Mouse (Mus musculus): Measurements from ENCODE around the gene Rpl32. TPM values are rescaled to one million over a fixed set of nuclear protein-coding genes. Genes with fewer than 3 reads are reported as not detected.

Rpl32 gene
- polyA plus RNA-seq, 1 experiment from 2014 or later, result 2,428 TPM

DNA sequence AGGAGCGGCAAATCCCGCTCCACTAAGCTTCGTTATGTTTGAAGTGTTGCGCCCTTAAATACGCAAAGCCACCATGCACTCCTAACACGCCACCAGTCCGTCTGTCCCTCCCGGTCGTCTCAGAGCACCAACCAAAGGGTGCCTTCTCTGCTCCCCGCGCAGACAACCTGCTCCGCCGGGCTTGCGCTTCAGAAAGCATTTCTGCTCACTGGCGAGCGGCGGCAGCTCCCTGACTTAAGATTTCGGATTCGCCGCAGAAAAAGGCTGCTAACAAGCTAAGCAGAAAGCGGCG, 405 bp downstream of the Rpl32 start:
- Histone ChIP-seq H3K27me3 (replicated peaks) (no peaks in the 10 kb centered on the region), H3K4me3 (replicated peaks) (peak overlapping the region; percentile 93), H3K4me1 (replicated peaks) (peaks cover 20% of the 10 kb centered on the region), H3K27ac (peak overlapping the region; percentile 96), H3K9me3 (no peaks in the 10 kb centered on the region), H3K9ac (peak overlapping the region; percentile 98), H3K4me2 (replicated peaks) (peak overlapping the region; percentile 75), H3K36me3 (peaks cover 22% of the 10 kb centered on the region)
- ATAC-seq, result no peak
- under 1% methylated on average over 22 of the region's 22 CpGs for WGBS

DNA sequence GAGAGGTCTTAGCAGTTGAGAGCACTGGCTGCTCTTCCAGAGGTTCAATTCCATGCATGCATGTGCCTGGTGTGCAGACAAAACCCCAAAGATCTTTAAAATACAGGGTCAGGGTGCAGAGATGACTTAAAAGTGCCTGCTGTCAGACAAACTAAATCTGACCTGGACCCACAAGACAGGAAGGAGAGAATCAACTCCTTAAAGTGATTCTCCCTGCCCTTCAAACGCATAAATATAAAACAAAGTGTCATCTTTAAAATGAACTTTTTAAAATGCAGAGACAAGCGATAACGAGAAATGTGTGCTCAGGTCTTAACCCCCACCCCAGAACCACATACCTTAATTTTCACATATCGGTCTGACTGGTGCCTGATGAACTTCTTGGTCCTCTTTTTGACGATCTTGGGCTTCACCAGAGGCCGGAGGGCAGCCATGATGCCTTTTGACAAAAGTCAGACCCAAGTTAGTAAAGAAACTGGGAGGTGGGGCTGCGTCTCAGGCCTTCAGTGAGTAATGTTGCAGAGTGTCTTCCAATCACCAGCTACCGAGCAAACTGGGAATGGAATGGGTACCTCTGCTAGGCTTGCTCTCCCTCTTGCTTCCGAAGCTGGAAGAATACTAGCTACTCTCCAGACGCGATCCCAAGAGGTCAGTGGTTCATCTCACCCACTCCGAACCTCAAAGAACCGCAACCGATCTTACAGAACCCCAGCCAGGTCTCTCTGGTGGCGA, 917 bp downstream of the Rpl32 start:
- H3K4me2 ChIP-seq (replicated peaks), result peak overlapping the region; percentile 75
- ATAC-seq, result no peak
- 3% methylated on average over 15 of the region's 15 CpGs for WGBS
- H3K27me3 ChIP-seq (replicated peaks), result no peaks in the 10 kb centered on the region
- no peaks in the 10 kb centered on the region for H3K9me3 ChIP-seq
- H3K36me3 ChIP-seq, result peaks cover 22% of the 10 kb centered on the region
- peak overlapping the region; percentile 98 for H3K9ac ChIP-seq
- H3K27ac ChIP-seq, result peak overlapping the region; percentile 96
- H3K4me1 ChIP-seq (replicated peaks), result peaks cover 20% of the 10 kb centered on the region
- H3K4me3 ChIP-seq (replicated peaks), result peak overlapping the region; percentile 93

DNA sequence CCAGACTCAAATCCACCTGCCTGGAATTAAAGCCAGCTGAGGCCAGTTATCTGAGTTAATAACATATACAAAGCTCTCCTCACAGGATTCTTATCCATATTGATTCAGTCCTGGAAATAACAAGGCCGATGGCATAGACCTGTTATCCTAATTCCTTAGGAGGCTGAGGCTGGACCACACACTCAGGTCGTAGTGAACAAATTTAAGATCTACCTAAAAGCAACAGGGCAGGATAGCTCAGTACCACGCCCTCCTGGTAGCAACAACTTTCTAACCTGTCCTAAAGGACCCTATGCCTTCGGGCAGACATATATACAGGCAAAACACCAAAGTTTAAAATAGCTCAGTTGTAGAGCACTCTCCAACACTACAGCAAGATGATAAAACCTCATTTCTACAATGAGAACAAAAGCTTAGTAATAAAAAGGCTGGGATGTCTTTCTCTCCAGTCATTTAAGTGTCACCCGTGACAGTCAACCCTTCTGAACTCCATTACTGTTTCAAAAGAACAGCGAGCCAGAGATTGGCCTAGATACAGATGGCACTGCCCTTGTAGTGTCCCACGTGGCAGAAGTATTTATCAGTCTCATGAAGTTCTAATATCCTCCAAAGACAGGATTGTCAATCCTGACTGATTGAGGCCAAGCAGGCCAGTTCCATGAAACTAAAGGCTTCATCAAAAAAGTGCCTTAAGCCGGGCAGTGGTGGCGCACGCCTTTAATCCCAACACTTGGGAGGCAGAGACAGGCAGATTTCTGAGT, 3.9 kb downstream of the Rpl32 start:
- 68% methylated on average over 10 of the region's 10 CpGs for WGBS
- Histone ChIP-seq H3K36me3 (peaks cover 36% of the 10 kb centered on the region), H3K4me2 (replicated peaks) (no peak overlapping the region), H3K4me1 (replicated peaks) (peaks cover 20% of the 10 kb centered on the region), H3K9ac (no peak overlapping the region), H3K27me3 (replicated peaks) (no peaks in the 10 kb centered on the region), H3K9me3 (no peaks in the 10 kb centered on the region), H3K27ac (no peak overlapping the region), H3K4me3 (replicated peaks) (no peak overlapping the region)
- no peak for ATAC-seq

DNA sequence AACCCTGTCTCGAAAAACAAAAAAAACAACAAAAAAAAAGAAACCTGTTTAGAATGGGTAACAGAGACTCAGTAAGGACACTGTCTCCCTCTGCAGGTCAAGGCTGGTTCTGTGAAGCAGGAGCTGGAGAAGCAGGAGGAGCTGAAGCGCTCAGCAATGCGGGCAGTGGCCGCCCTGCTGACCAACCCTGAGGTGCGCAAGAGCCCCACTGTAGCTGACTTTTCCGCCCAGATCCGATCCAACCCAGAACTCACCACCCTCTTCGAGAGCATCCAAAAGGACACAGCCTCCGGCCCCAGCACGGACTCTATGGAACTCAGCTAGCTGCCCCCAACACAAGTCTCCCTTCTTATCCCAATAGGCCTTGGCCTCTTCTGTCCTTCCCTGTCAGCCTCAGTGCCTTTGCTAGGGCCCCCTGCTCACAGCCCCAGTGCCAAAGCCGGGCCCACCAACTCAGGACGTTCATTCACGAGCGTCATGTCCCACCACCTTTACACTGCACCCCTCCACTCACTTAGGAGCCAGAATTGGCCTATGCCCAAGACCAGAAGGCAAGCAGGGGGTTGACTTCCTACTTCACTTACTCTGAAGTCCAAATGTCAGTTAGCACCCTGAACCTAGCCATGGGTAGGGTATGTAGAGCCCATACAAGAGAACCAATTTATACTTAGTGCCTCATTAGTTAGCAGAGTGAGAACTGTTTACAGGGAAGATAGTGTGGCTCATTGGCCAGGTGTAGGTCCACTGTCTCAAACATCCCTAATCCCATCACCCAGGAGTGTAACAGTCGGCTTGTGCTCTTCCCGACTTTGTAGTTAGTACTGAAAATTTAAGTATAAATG, 4.8 kb downstream of the Rpl32 start:
- Histone ChIP-seq H3K4me3 (replicated peaks) (no peak overlapping the region), H3K27ac (no peak overlapping the region), H3K27me3 (replicated peaks) (no peaks in the 10 kb centered on the region), H3K4me1 (replicated peaks) (peaks cover 20% of the 10 kb centered on the region), H3K4me2 (replicated peaks) (no peak overlapping the region), H3K9me3 (no peaks in the 10 kb centered on the region), H3K9ac (no peak overlapping the region), H3K36me3 (peaks cover 36% of the 10 kb centered on the region)
- ATAC-seq, result peak; percentile 61
- WGBS, result 40% methylated on average over 16 of the region's 16 CpGs

DNA sequence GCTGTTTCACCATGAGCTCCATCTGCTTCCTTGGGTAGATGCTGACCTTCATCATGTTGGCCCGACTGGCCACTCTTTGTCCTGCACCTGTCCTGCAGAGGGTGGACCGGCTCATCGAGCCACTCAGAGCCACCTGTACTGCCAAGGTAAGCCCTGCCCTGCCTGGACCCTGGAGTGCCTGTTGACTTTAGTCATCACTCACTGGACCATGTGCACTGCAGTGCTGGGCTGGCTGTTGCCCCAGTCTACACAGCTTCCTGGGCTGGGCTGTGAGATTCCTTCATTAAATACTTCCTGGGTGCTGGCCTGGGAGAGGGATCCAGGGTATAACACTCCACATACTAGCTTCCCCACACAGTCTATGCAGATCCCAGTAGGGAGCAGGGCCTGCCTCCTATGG, 6.7 kb downstream of the Rpl32 start:
- no peaks in the 10 kb centered on the region for H3K27me3 ChIP-seq (replicated peaks)
- peaks cover 49% of the 10 kb centered on the region for H3K36me3 ChIP-seq
- H3K9me3 ChIP-seq, result no peaks in the 10 kb centered on the region
- H3K27ac ChIP-seq, result no peak overlapping the region
- WGBS, result 85% methylated on average over 3 of the region's 3 CpGs
- no peak overlapping the region for H3K9ac ChIP-seq
- no peak for ATAC-seq
- H3K4me2 ChIP-seq (replicated peaks), result no peak overlapping the region
- H3K4me3 ChIP-seq (replicated peaks), result no peak overlapping the region
- peaks cover 14% of the 10 kb centered on the region for H3K4me1 ChIP-seq (replicated peaks)

DNA sequence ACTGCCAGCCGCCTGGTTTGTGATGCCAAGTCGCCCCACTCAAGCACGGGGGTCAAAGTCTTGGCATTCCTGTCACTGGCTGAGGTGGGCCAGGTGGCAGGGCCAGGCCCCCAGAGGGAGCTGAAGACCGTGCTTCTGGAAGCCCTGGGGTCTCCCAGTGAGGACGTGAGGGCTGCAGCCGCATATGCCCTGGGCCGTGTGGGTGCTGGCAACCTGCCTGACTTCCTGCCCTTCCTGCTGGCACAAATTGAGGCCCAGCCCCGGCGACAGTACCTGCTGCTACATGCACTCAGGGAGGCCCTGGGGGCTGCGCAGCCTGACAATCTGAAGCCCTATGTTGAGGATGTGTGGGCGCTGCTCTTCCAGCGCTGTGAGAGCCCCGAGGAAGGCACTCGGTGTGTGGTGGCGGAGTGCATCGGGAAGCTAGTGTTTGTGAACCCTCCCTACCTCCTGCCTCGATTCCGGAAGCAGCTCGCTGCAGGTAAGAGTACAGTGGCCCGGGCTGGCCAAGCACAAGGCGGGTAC, 15.8 kb downstream of the Rpl32 start:
- H3K27me3 ChIP-seq (replicated peaks), result no peaks in the 10 kb centered on the region
- WGBS, result 91% methylated on average over 21 of the region's 21 CpGs
- H3K27ac ChIP-seq, result no peak overlapping the region
- H3K9ac ChIP-seq, result no peak overlapping the region
- no peak overlapping the region for H3K4me3 ChIP-seq (replicated peaks)
- peaks cover 50% of the 10 kb centered on the region for H3K36me3 ChIP-seq
- no peak overlapping the region for H3K4me2 ChIP-seq (replicated peaks)
- H3K9me3 ChIP-seq, result no peaks in the 10 kb centered on the region
- H3K4me1 ChIP-seq (replicated peaks), result no peaks in the 10 kb centered on the region
- ATAC-seq, result no peak

DNA sequence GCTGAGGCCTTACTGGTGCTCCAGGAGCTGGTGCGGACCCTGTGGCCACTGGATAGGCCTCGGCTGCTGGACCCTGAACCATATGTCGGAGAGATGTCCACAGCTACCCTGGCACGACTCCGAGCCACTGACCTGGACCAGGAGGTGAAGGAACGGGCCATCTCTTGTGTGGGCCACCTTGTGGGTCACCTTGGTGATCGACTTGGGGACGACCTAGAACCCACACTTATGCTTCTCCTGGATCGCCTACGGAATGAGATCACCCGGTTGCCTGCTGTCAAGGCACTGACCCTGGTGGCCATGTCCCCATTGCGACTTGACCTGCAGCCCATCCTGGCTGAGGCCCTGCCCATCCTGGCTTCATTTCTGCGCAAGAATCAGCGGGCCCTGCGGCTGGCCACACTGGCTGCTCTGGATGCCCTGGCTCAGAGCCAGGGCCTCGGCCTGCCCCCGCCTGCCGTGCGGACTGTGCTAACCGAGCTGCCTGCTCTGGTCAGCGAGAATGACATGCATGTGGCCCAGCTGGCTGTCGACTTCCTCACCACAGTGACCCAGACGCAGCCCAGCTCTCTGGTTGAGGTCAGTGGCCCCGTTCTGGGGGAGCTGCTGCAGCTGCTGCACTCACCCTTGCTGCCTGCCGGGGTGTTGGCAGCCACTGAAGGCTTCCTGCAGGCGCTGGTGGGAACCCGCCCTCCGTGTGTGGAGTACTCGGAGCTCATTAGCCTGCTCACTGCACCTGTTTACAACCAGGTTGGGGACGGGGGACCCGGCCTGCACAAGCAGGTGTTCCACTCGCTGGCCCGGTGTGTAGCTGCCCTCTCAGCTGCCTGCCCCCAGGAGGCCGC, 16.5 kb downstream of the Rpl32 start:
- H3K9ac ChIP-seq, result no peak overlapping the region
- no peaks in the 10 kb centered on the region for H3K4me1 ChIP-seq (replicated peaks)
- ATAC-seq, result no peak
- H3K4me2 ChIP-seq (replicated peaks), result no peak overlapping the region
- H3K27me3 ChIP-seq (replicated peaks), result no peaks in the 10 kb centered on the region
- WGBS, result 82% methylated on average over 34 of the region's 34 CpGs
- no peak overlapping the region for H3K27ac ChIP-seq
- peaks cover 48% of the 10 kb centered on the region for H3K36me3 ChIP-seq
- H3K4me3 ChIP-seq (replicated peaks), result no peak overlapping the region
- H3K9me3 ChIP-seq, result no peaks in the 10 kb centered on the region

DNA sequence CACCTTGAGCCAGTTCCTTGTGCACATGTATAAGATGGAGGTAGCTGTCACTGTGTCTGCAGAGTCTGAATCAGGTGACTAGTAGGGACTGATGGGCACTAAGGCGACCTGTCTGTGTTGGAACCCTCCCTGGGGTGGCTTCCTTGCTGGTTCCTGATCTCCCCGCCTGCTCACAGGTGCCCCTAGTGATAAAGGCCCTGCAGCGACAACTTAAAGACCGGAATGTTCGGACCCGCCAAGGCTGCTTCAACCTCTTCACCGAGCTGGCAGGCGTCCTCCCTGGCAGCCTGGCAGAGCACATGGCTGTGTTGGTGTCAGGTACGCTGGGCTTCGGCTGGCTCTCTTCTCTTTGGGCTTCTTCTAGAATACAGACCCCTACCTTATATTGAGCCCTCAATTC, 17.5 kb downstream of the Rpl32 start:
- Histone ChIP-seq H3K27me3 (replicated peaks) (no peaks in the 10 kb centered on the region), H3K27ac (no peak overlapping the region), H3K9ac (no peak overlapping the region), H3K4me2 (replicated peaks) (no peak overlapping the region), H3K4me1 (replicated peaks) (no peaks in the 10 kb centered on the region), H3K36me3 (peaks cover 53% of the 10 kb centered on the region), H3K4me3 (replicated peaks) (no peak overlapping the region), H3K9me3 (no peaks in the 10 kb centered on the region)
- no peak for ATAC-seq
- WGBS, result 86% methylated on average over 10 of the region's 10 CpGs

DNA sequence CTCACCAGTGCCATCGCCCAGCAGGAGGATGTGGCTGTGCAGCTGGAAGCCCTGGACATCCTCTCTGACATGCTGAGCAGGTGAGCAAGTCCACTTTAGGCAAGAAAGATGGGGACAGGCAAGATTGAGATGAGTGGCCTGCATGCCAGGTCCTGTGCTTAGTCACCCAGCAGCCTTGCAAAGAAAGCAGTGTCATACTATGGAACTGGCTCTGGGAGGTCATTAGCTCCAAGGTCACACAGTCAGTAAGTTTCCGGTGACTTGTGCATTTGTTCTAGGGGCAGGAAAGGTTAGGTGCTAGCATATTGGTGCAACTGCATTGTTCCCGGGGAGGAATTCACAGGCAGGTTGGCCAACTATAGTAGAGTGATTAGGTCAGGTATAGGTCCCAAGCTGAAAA, 25.8 kb downstream of the Rpl32 start:
- no peaks in the 10 kb centered on the region for H3K9me3 ChIP-seq

DNA sequence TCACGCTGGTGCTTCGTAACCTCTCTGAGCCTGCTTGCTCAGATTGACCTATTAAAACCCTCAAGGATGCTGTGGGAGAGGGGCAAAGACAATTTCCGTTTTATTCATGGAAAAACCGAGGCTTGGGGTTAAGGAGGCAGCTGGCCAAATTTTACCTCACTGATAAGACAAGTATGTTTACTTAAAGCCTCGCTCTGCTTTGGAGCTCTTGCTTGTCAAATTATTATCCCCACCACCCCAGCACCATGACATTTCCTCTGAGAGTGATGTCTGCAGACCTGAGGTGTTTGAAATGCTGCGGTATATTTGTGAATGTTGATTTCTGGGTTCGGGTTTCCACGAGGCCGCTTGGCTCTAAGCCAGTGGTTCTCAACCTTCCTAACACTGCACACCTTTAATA, 32.2 kb downstream of the Rpl32 start:
- Histone ChIP-seq H3K4me3 (replicated peaks) (peak overlapping the region; percentile 77; the same call in 1 of the 2 replicates), H3K4me1 (replicated peaks) (peaks cover 21% of the 10 kb centered on the region), H3K9me3 (no peaks in the 10 kb centered on the region), H3K36me3 (peaks cover 3% of the 10 kb centered on the region), H3K27ac (no peak overlapping the region), H3K9ac (no peak overlapping the region), H3K4me2 (replicated peaks) (peak overlapping the region; percentile 84), H3K27me3 (replicated peaks) (no peaks in the 10 kb centered on the region)
- WGBS, result 24% methylated on average over 9 of the region's 9 CpGs
- no peak for ATAC-seq

More for the DNA sequence above, 25.8 kb downstream of the Rpl32 start:
- Histone ChIP-seq H3K27me3 (replicated peaks) (no peaks in the 10 kb centered on the region), H3K4me1 (replicated peaks) (no peaks in the 10 kb centered on the region), H3K4me3 (replicated peaks) (no peak overlapping the region), H3K9ac (no peak overlapping the region), H3K27ac (no peak overlapping the region), H3K4me2 (replicated peaks) (no peak overlapping the region), H3K36me3 (peaks cover 36% of the 10 kb centered on the region)
- ATAC-seq, result no peak
- WGBS, result 88% methylated on average over 3 of the region's 3 CpGs

DNA sequence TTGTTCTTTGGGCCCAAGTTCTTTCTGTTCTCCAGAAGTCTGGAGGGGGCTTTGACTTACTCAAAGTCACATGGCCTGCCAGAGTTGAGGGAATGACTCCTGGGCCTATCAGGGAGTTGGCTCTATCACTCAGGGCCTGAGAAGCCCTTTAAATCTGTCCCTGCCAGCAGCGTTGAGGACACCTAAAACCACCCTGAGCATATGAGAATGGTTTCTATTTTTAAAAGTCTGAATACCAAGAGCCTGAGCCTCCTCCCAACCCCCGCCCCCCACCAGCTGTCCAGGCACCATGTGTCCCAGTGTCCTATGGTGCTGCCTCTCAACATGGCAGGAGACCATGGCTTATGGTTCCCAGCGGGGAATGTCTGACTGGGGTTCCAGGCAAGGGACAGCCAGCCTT, 32.7 kb downstream of the Rpl32 start:
- H3K27ac ChIP-seq, result no peak overlapping the region
- H3K36me3 ChIP-seq, result no peaks in the 10 kb centered on the region; the same call in none of the 2 replicates
- 0 out of 2 replicates have a peak overlapping the region, but pooled peaks have one; percentile 76 for H3K9ac ChIP-seq
- H3K4me2 ChIP-seq (replicated peaks), result peak overlapping the region; percentile 84
- no peaks in the 10 kb centered on the region for H3K9me3 ChIP-seq
- H3K4me1 ChIP-seq (replicated peaks), result peaks cover 21% of the 10 kb centered on the region
- H3K4me3 ChIP-seq (replicated peaks), result peak overlapping the region; percentile 77
- no peaks in the 10 kb centered on the region for H3K27me3 ChIP-seq (replicated peaks)
- ATAC-seq, result no peak
- WGBS, result 50% methylated on average over 3 of the region's 3 CpGs
